Mouse (Mus musculus): ENCODE data around the gene Tbx6.

The Tbx6 gene

GRCm38 (mm10) chr7:126809723-126810369 lies 28.6 kb downstream of the Tbx6 start:
- no peak for TF ChIP-seq GATA4 (IDR thresholded peaks at IDR 0.05; ENCODE audit: insufficient replicate concordance, low read length)

- TF ChIP-seq GATA4 (IDR thresholded peaks at IDR 0.05; ENCODE audit: insufficient replicate concordance, low read length), result no peak
Observed at GRCm38 (mm10) chr7:126815726-126816222, 34.5 kb downstream of the Tbx6 start.

GRCm38 (mm10) chr7:126816494-126816893 lies 35.2 kb downstream of the Tbx6 start:
- TF ChIP-seq GATA4 (IDR thresholded peaks at IDR 0.05; ENCODE audit: insufficient replicate concordance, low read length), result no peak

- TF ChIP-seq GATA4 (IDR thresholded peaks at IDR 0.05; ENCODE audit: insufficient replicate concordance, low read length), result no peak
Observed at GRCm38 (mm10) chr7:126817595-126817994, 36.3 kb downstream of the Tbx6 start.

GRCm38 (mm10) chr7:126818818-126819217 lies 37.5 kb downstream of the Tbx6 start:
- no peak for TF ChIP-seq GATA4 (IDR thresholded peaks at IDR 0.05; ENCODE audit: insufficient replicate concordance, low read length)

GRCm38 (mm10) chr7:126821835-126822511 lies 40.7 kb downstream of the Tbx6 start:
- no peak for TF ChIP-seq GATA4 (IDR thresholded peaks at IDR 0.05; ENCODE audit: insufficient replicate concordance, low read length)

GRCm38 (mm10) chr7:126822741-126823140 lies 41.5 kb downstream of the Tbx6 start:
- no peak for TF ChIP-seq GATA4 (IDR thresholded peaks at IDR 0.05; ENCODE audit: insufficient replicate concordance, low read length)

GRCm38 (mm10) chr7:126823202-126823711 lies 42.0 kb downstream of the Tbx6 start:
- no peak for TF ChIP-seq GATA4 (IDR thresholded peaks at IDR 0.05; ENCODE audit: insufficient replicate concordance, low read length)

GRCm38 (mm10) chr7:126823940-126824339 lies 42.7 kb downstream of the Tbx6 start:
- TF ChIP-seq GATA4 (IDR thresholded peaks at IDR 0.05; ENCODE audit: insufficient replicate concordance, low read length), result no peak

- no peak for TF ChIP-seq GATA4 (IDR thresholded peaks at IDR 0.05; ENCODE audit: insufficient replicate concordance, low read length)
Observed at GRCm38 (mm10) chr7:126825403-126825802, 44.1 kb downstream of the Tbx6 start.

GRCm38 (mm10) chr7:126825952-126826351 lies 44.7 kb downstream of the Tbx6 start:
- no peak for TF ChIP-seq GATA4 (IDR thresholded peaks at IDR 0.05; ENCODE audit: insufficient replicate concordance, low read length)

GRCm38 (mm10) chr7:126831539-126831938 lies 50.3 kb downstream of the Tbx6 start, which contains the start of gene 4930451I11Rik:
4930451I11Rik (minus strand) TSS chr7:126831639.
- no peak for TF ChIP-seq GATA4 (IDR thresholded peaks at IDR 0.05; ENCODE audit: insufficient replicate concordance, low read length)

GRCm38 (mm10) chr7:126832036-126832598 lies 50.8 kb downstream of the Tbx6 start:
- no peak for TF ChIP-seq GATA4 (IDR thresholded peaks at IDR 0.05; ENCODE audit: insufficient replicate concordance, low read length)

GRCm38 (mm10) chr7:126833294-126833693 lies 52.0 kb downstream of the Tbx6 start:
- no peak for TF ChIP-seq GATA4 (IDR thresholded peaks at IDR 0.05; ENCODE audit: insufficient replicate concordance, low read length)

Data from liver, adult (tissue).